Mouse (Mus musculus) heart, adult 2 months (tissue): ENCODE results near the gene Swt1. TPM values are rescaled to one million over a fixed set of nuclear protein-coding genes. Genes with fewer than 3 reads are reported as not detected.

Experiments used
- DNase-seq, 2 experiments: peaks; one replicate each; pipeline ENCODE4 v3.0.0; 2021
- H3K27ac ChIP-seq: fragments of 200-600 bp; 2 replicates; pipeline ENCODE4 v1.8.1; 2022
- H3K27me3 ChIP-seq: fragments of 200-500 bp; 2 replicates; pipeline ENCODE4 v1.6.1; 2012; ENCODE audit warnings: mild to moderate bottlenecking, low read length, inconsistent platforms, mixed read lengths; ENCODE audit not compliant: control insufficient read depth, insufficient read depth
- H3K36me3 ChIP-seq: fragments of 200-500 bp; 2 replicates; pipeline ENCODE4 v1.6.1; 2012; ENCODE audit warnings: low read length, inconsistent platforms; ENCODE audit not compliant: control insufficient read depth, insufficient read depth
- H3K4me1 ChIP-seq: fragments of 200-500 bp; 2 replicates; pipeline ENCODE4 v1.6.1; 2011; ENCODE audit warnings: low read length; ENCODE audit not compliant: control insufficient read depth, insufficient read depth
- H3K4me3 ChIP-seq: fragments of 200-600 bp; 2 replicates; pipeline ENCODE4 v1.8.1; 2022
- H3K79me2 ChIP-seq: fragments of 200-500 bp; replicated peaks from 2 replicates; pipeline ENCODE4 v1.6.1; 2012; ENCODE audit warnings: mild to moderate bottlenecking, inconsistent platforms, low read length, moderate library complexity, mixed read lengths; ENCODE audit not compliant: control insufficient read depth, insufficient read depth
- H3K9ac ChIP-seq: fragments of 200-500 bp; 2 replicates; pipeline ENCODE4 v1.6.1; 2012; ENCODE audit warnings: low read depth, mild to moderate bottlenecking, control low read depth, inconsistent platforms, low read length, mixed read lengths
- CTCF ChIP-seq: fragments of 200-600 bp; IDR thresholded peaks from 2 replicates; pipeline ENCODE4 v1.8.1; 2022; ENCODE audit warnings: antibody characterized with exemption, mild to moderate bottlenecking, moderate library complexity
- EP300 ChIP-seq: fragments of 200-500 bp; IDR thresholded peaks from 2 replicates; pipeline ENCODE4 v1.6.1; 2011; ENCODE audit warnings: low read depth, low read length, control low read depth; ENCODE audit not compliant: insufficient read depth
- POLR2A ChIP-seq: fragments of 200-500 bp; IDR thresholded peaks from 2 replicates; pipeline ENCODE4 v1.6.1; 2011; ENCODE audit warnings: mild to moderate bottlenecking, low read depth, low read length, control low read depth; ENCODE audit not compliant: insufficient read depth
- WGBS: fragments of 180-500 bp; shearing (Covaris S2); methylation state at CpG from one replicate; pipeline ENCODE4 v1.1.7; 2018; 5-methylcytosine and 5-hydroxymethylcytosine counted together
- intact Hi-C: fragments of 180-260 bp; cut with DNase I; formaldehyde crosslinking; loops from one replicate; pipeline ENCODE4 v1.15.1; 2025
- polyA plus RNA-seq: library from polyadenylated mRNA; depleted of rRNA; stranded (reverse); fragments of >200 nt; gene quantifications from 2 replicates; pipeline ENCODE4 v1.2.3, GENCODE M21; 2012
- total RNA-seq, 2 experiments: library from RNA; stranded (reverse); gene quantifications; 2 replicates each; pipeline ENCODE4 v1.2.3; 2021

Swt1 gene
- total and polyA plus RNA-seq, 3 experiments = 4.5 to 10.5 (median 9.0) TPM

GRCm38 (mm10) chr1:151427888-151428262 is 380 bp downstream of the Swt1 start:
- TF ChIP-seq EP300 (no peak), POLR2A (no peak), CTCF (no peak)
- H3K4me1 ChIP-seq = peaks cover 1% of the 10 kb centered on the region
- H3K9ac ChIP-seq = peak overlapping the region; percentile 93
- peaks cover 13% of the 10 kb centered on the region for H3K36me3 ChIP-seq
- no peak for DNase-seq
- peak overlapping the region; percentile 88 for H3K27ac ChIP-seq
- H3K79me2 ChIP-seq = no peaks in the 10 kb centered on the region
- H3K27me3 ChIP-seq = no peaks in the 10 kb centered on the region
- WGBS = under 1% methylated on average over 26 of the region's 26 CpGs
- intact Hi-C loops = loop anchor here (1.0 to 5.0 kb wide), 2 partner anchors 72 to 1036 kb away; partner anchors contain the start of genes Odr4, Rnf2 and Tpr
- H3K4me3 ChIP-seq = peak overlapping the region; percentile 65

DNA sequence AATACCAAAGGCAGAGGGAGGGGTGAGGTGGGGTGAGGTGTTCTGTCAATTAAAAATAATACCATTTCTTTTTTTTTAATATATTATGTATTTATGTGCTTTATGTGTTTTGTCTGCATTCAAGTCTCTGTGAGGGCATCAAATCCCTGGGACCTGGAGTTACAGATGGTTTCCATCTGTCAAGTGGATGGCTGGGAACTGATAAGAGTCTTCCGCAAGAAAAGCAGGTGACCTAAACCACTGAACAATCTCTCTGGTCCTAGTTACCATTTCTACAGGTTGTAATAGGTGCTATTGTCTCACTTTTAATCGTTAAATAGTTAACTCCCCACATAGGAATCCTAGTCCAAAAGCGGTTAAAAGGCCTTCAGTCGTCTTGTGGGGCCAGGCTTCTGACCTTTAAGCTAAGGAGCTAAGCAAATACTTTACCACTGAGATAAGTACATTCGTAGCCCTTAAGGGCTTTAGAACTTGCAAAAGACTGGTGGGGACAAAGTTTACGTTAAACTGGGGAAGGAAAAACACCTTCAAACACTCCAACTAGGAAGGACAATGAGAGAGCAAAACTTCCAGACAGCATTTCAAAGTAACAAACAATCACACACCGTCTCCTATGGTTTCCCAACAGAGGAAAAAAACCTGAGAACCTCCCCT is 1.2 kb downstream of the Swt1 start:
- H3K79me2 ChIP-seq = no peaks in the 10 kb centered on the region
- H3K4me1 ChIP-seq = peaks cover 1% of the 10 kb centered on the region
- H3K36me3 ChIP-seq = peaks cover 17% of the 10 kb centered on the region
- 15% methylated on average over 7 of the region's 7 CpGs for WGBS
- H3K27me3 ChIP-seq = no peaks in the 10 kb centered on the region
- H3K4me3 ChIP-seq = peak overlapping the region; percentile 65
- intact Hi-C loops = loop anchor here (5.0 kb wide), 1 partner anchor 1035 kb away; the partner anchor contains the start of genes Odr4 and Tpr
- no peak for TF ChIP-seq CTCF
- TF ChIP-seq POLR2A = no peak
- TF ChIP-seq EP300 = no peak
- peak overlapping the region; percentile 30; the same call in 1 of the 2 replicates for H3K9ac ChIP-seq
- peak overlapping the region; percentile 88 for H3K27ac ChIP-seq
- DNase-seq = no peak

- Histone ChIP-seq H3K27me3 (no peaks in the 10 kb centered on the region), H3K4me3 (no peak overlapping the region), H3K79me2 (no peaks in the 10 kb centered on the region), H3K36me3 (peaks cover 12% of the 10 kb centered on the region), H3K27ac (no peak overlapping the region), H3K9ac (no peak overlapping the region), H3K4me1 (no peaks in the 10 kb centered on the region; the same call in 1 of the 2 replicates)
- intact Hi-C loops = no loop called here
- TF ChIP-seq CTCF = no peak
- no peak for DNase-seq
- 51% methylated on average over 3 of the region's 3 CpGs for WGBS
These were observed 6.1 kb downstream of the Swt1 start for GRCm38 (mm10) chr1:151422178-151422577.

GRCm38 (mm10) chr1:151409827-151410226 is 18.4 kb downstream of the Swt1 start:
- Histone ChIP-seq H3K79me2 (no peaks in the 10 kb centered on the region), H3K9ac (no peak overlapping the region), H3K4me1 (no peaks in the 10 kb centered on the region), H3K4me3 (no peak overlapping the region), H3K36me3 (peaks cover 5% of the 10 kb centered on the region; the same call in 1 of the 2 replicates), H3K27ac (no peak overlapping the region), H3K27me3 (no peaks in the 10 kb centered on the region)
- intact Hi-C loops = no loop called here
- WGBS = 90% methylated on average over 3 of the region's 3 CpGs
- TF ChIP-seq CTCF = no peak
- TF ChIP-seq POLR2A = no peak
- TF ChIP-seq EP300 = no peak
- DNase-seq = no peak

- Histone ChIP-seq H3K4me3 (no peak overlapping the region), H3K27ac (no peak overlapping the region), H3K79me2 (no peaks in the 10 kb centered on the region), H3K9ac (no peak overlapping the region), H3K27me3 (no peaks in the 10 kb centered on the region), H3K36me3 (no peaks in the 10 kb centered on the region), H3K4me1 (no peaks in the 10 kb centered on the region)
- DNase-seq = no peak
- WGBS = 100% methylated on average over 1 of the region's 1 CpGs
- intact Hi-C loops = loop anchor here (5.0 kb wide), 1 partner anchor 313 kb away; no protein-coding TSS in a partner anchor
- no peak for TF ChIP-seq POLR2A
- TF ChIP-seq CTCF = peak; percentile 76
These were observed 38.2 kb downstream of the Swt1 start for GRCm38 (mm10) chr1:151390029-151390428.

- H3K27me3 ChIP-seq = no peaks in the 10 kb centered on the region
- H3K4me3 ChIP-seq = no peak overlapping the region
- H3K27ac ChIP-seq = no peak overlapping the region
- no peak for DNase-seq
- intact Hi-C loops = no loop called here
- H3K79me2 ChIP-seq = no peaks in the 10 kb centered on the region
- H3K4me1 ChIP-seq = no peaks in the 10 kb centered on the region
- no peaks in the 10 kb centered on the region for H3K36me3 ChIP-seq
- WGBS = 94% methylated on average over 3 of the region's 3 CpGs
- H3K9ac ChIP-seq = no peak overlapping the region
- TF ChIP-seq CTCF (peak; percentile 37), EP300 (no peak)
These were observed 50.9 kb downstream of the Swt1 start for GRCm38 (mm10) chr1:151377353-151377752.
